Mouse (Mus musculus) kidney, postnatal 25 days (tissue): ENCODE data around the gene Stat5a.

Experiments used
- DNase-seq, 2 experiments: peaks; one replicate each; pipeline ENCODE4 v3.0.0; 2021; ENCODE audit warnings: mixed read lengths in 2 of 2

Stat5a gene

GRCm38 (mm10) chr11:100858935-100859578, at the start of gene Stat5a:
Gene Stat5a, plus strand, starts transcription at chr11:100859351.
- DNase-seq, result peak; percentile 93 to 97

GRCm38 (mm10) chr11:100810516-100810915, 48.6 kb upstream of the Stat5a start:
- DNase-seq, result peak; percentile 49 to 84

- no peak for DNase-seq
Observed at GRCm38 (mm10) chr11:100811132-100811531, 48.0 kb upstream of the Stat5a start.

- DNase-seq, result peak; percentile 85 to 92
Observed at GRCm38 (mm10) chr11:100814498-100814897, 44.7 kb upstream of the Stat5a start.

GRCm38 (mm10) chr11:100816342-100816741, 42.8 kb upstream of the Stat5a start:
- no peak for DNase-seq

- peak; percentile 56 to 72 for DNase-seq
Observed at GRCm38 (mm10) chr11:100816801-100817200, 42.4 kb upstream of the Stat5a start.

GRCm38 (mm10) chr11:100817311-100817710, 41.8 kb upstream of the Stat5a start:
- DNase-seq, result no peak

- no peak for DNase-seq
Observed at GRCm38 (mm10) chr11:100818359-100819012, 40.7 kb upstream of the Stat5a start.

GRCm38 (mm10) chr11:100819048-100819447, 40.1 kb upstream of the Stat5a start:
- no peak for DNase-seq

GRCm38 (mm10) chr11:100819626-100820025, 39.5 kb upstream of the Stat5a start:
- no peak for DNase-seq

- DNase-seq, result no peak
Observed at GRCm38 (mm10) chr11:100820047-100820446, 39.1 kb upstream of the Stat5a start.

GRCm38 (mm10) chr11:100821605-100822220, 37.4 kb upstream of the Stat5a start:
- no peak for DNase-seq

- DNase-seq, result peak; percentile 54 to 70
Observed at GRCm38 (mm10) chr11:100822365-100822764, 36.8 kb upstream of the Stat5a start.

- DNase-seq, result peak in 1 of 2 experiments; percentile 14
Observed at GRCm38 (mm10) chr11:100823543-100824313, 35.4 kb upstream of the Stat5a start.

GRCm38 (mm10) chr11:100824496-100824895, 34.7 kb upstream of the Stat5a start:
- no peak for DNase-seq

- DNase-seq, result no peak
Observed at GRCm38 (mm10) chr11:100825451-100825850, 33.7 kb upstream of the Stat5a start.

- DNase-seq, result no peak
Observed at GRCm38 (mm10) chr11:100826161-100826866, 32.8 kb upstream of the Stat5a start.

- DNase-seq, result peak; percentile 22 to 65
Observed at GRCm38 (mm10) chr11:100828676-100829151, 30.4 kb upstream of the Stat5a start.

GRCm38 (mm10) chr11:100829691-100830090, 29.5 kb upstream of the Stat5a start:
- DNase-seq, result no peak

- DNase-seq, result no peak
Observed at GRCm38 (mm10) chr11:100831396-100831795, 27.8 kb upstream of the Stat5a start.

GRCm38 (mm10) chr11:100833466-100833865, 25.7 kb upstream of the Stat5a start:
- peak; percentile 60 to 75 for DNase-seq
